Mouse (Mus musculus) CH12.LX (cell line): ENCODE measurements at regions not wholly inside any gene's neighbourhood (a gene's known extent, or its start where the extent isn't known, plus 50 kb on each side); places are given as distances from the start of the nearest gene placed in this dataset.

Experiments
- DNase-seq: peaks from one replicate; pipeline ENCODE4 v3.0.0-alpha.2; 2013; ENCODE audit errors: extremely low read depth
- H3K27ac ChIP-seq: 2 replicates; pipeline ENCODE4 v1.5.1; 2012; ENCODE audit warnings: low read depth, mild to moderate bottlenecking, control low read depth, moderate library complexity; ENCODE audit not compliant: insufficient read depth
- H3K27me3 ChIP-seq: replicated peaks from 2 replicates; pipeline ENCODE3; 2012; ENCODE audit warnings: inconsistent platforms
- H3K36me3 ChIP-seq, 2 experiments: replicated peaks in 1 of 2; 2 replicates each; pipeline versions ENCODE3 to v1.6.1; 2012; ENCODE audit warnings: inconsistent platforms in 1 of 2, low read length in 1 of 2, mild to moderate bottlenecking in 1 of 2, mixed read lengths in 1 of 2, moderate library complexity in 1 of 2; ENCODE audit not compliant: control insufficient read depth in 1 of 2, insufficient read depth in 1 of 2
- H3K4me1 ChIP-seq, 2 experiments: 2 replicates each; pipeline ENCODE4 v1.6.1; 2012; ENCODE audit warnings: inconsistent platforms in 1 of 2, moderate library complexity in 1 of 2; ENCODE audit not compliant: insufficient read depth in 2 of 2, control insufficient read depth in 1 of 2
- H3K4me2 ChIP-seq: 2 replicates; pipeline ENCODE4 v1.6.1; 2012; ENCODE audit warnings: low read depth, mild to moderate bottlenecking, control low read depth; ENCODE audit not compliant: poor library complexity, insufficient read depth, severe bottlenecking
- H3K4me3 ChIP-seq, 3 experiments: fragments of 150-350 bp in 1 of 3; sonication (generic) in 1 of 3; replicated peaks in 1 of 3; 2 replicates each; pipeline versions ENCODE3 to v1.5.1; 2011 to 2012; ENCODE audit warnings: low read depth in 2 of 3, low read length in 2 of 3, mild to moderate bottlenecking in 2 of 3, moderate library complexity in 2 of 3, control low read depth in 1 of 3, improper control_type of control experiment in 1 of 3, inconsistent platforms in 1 of 3, mixed read lengths in 1 of 3; ENCODE audit not compliant: poor library complexity in 1 of 3
- H3K79me2 ChIP-seq: replicated peaks from 2 replicates; pipeline ENCODE4 v1.6.1; 2012; ENCODE audit warnings: mild to moderate bottlenecking, moderate library complexity; ENCODE audit not compliant: control insufficient read depth, poor library complexity, insufficient read depth, severe bottlenecking; ENCODE audit errors: extremely low read depth
- H3K9ac ChIP-seq: 2 replicates; pipeline ENCODE4 v1.6.1; 2012; ENCODE audit warnings: low read depth, mild to moderate bottlenecking, control low read depth, moderate library complexity; ENCODE audit not compliant: insufficient read depth
- H3K9me3 ChIP-seq: replicated peaks from 2 replicates; pipeline ENCODE3; 2012; ENCODE audit warnings: low read length, inconsistent platforms, mixed read lengths
- CHD1 ChIP-seq: IDR thresholded peaks from 2 replicates; pipeline ENCODE4 v1.6.1; 2012; ENCODE audit warnings: low read depth, low read length, improper control_type of control experiment, inconsistent platforms
- CHD2 ChIP-seq: IDR thresholded peaks from 2 replicates; pipeline ENCODE4 v1.6.1; 2011; ENCODE audit warnings: low read length, improper control_type of control experiment
- EP300 ChIP-seq: IDR thresholded peaks from 2 replicates; pipeline ENCODE4 v1.6.1; 2011; ENCODE audit warnings: low read length, improper control_type of control experiment
- ETS1 ChIP-seq: conservative IDR thresholded peaks from 2 replicates; pipeline ENCODE4 v1.6.1; 2012; ENCODE audit warnings: low read depth, mild to moderate bottlenecking, inconsistent platforms, low read length, improper control_type of control experiment, moderate library complexity
- GABPA ChIP-seq: IDR thresholded peaks from 2 replicates; pipeline ENCODE4 v1.6.1; 2012; ENCODE audit warnings: low read depth, low read length, improper control_type of control experiment, inconsistent platforms; ENCODE audit not compliant: insufficient replicate concordance
- HCFC1 ChIP-seq: IDR thresholded peaks from 2 replicates; pipeline ENCODE4 v1.6.1; 2012; ENCODE audit warnings: low read depth, mild to moderate bottlenecking, inconsistent platforms, low read length, improper control_type of control experiment
- JUN ChIP-seq: IDR thresholded peaks from 2 replicates; pipeline ENCODE4 v1.6.1; 2011; ENCODE audit warnings: low read depth, mild to moderate bottlenecking, low read length, improper control_type of control experiment, moderate library complexity; ENCODE audit not compliant: insufficient read depth
- JUND ChIP-seq: conservative IDR thresholded peaks from 2 replicates; pipeline ENCODE4 v1.6.1; 2011; ENCODE audit warnings: low read depth, low read length, improper control_type of control experiment
- MYC ChIP-seq: IDR thresholded peaks from 2 replicates; pipeline ENCODE4 v1.6.1; 2011; ENCODE audit warnings: low read depth, mild to moderate bottlenecking, improper control_type of control experiment, low read length
- NRF1 ChIP-seq: IDR thresholded peaks from 2 replicates; pipeline ENCODE4 v1.6.1; 2014; ENCODE audit warnings: low read depth, mild to moderate bottlenecking, inconsistent platforms, low read length, improper control_type of control experiment, moderate library complexity
- POLR2A ChIP-seq: IDR thresholded peaks from 2 replicates; pipeline ENCODE4 v1.6.1; 2011; ENCODE audit warnings: low read depth, mild to moderate bottlenecking, improper control_type of control experiment, low read length
- POLR2AphosphoS2 ChIP-seq: IDR thresholded peaks from 2 replicates; pipeline ENCODE4 v1.6.1; 2011; ENCODE audit warnings: low read depth, low read length, improper control_type of control experiment
- RAD21 ChIP-seq: IDR thresholded peaks from 2 replicates; pipeline ENCODE4 v1.6.1; 2011; ENCODE audit warnings: low read depth, mild to moderate bottlenecking, low read length, improper control_type of control experiment, moderate library complexity
- RCOR1 ChIP-seq: conservative IDR thresholded peaks from 2 replicates; pipeline ENCODE4 v1.6.1; 2012; ENCODE audit warnings: low read depth, mild to moderate bottlenecking, inconsistent platforms, low read length, improper control_type of control experiment
- SIN3A ChIP-seq: IDR thresholded peaks from 2 replicates; pipeline ENCODE4 v1.6.1; 2012; ENCODE audit warnings: low read length, improper control_type of control experiment, inconsistent platforms
- SMC3 ChIP-seq: IDR thresholded peaks from 2 replicates; pipeline ENCODE4 v1.6.1; 2011; ENCODE audit warnings: low read depth, low read length, improper control_type of control experiment
- UBTF ChIP-seq: IDR thresholded peaks from 2 replicates; pipeline ENCODE4 v1.6.1; 2012; ENCODE audit warnings: low read depth, mild to moderate bottlenecking, inconsistent platforms, low read length, improper control_type of control experiment, moderate library complexity
- ZNF384 ChIP-seq: IDR thresholded peaks from 2 replicates; pipeline ENCODE4 v1.6.1; 2012; ENCODE audit warnings: low read depth, low read length, improper control_type of control experiment, inconsistent platforms
- dilution Hi-C: fragments of 300-500 bp; cut with MboI; formaldehyde crosslinking; loops from 2 replicates; pipeline ENCODE4 v1.14.3; 2020; ENCODE audit warnings: low sequenced_read_pairs; ENCODE audit not compliant: extremely low pct_unique_long_range_greater_than_20kb, extremely low pct_ligation_motif_present
- in situ Hi-C: fragments of 300-500 bp; cut with MboI; formaldehyde crosslinking; loops from 3 replicates; pipeline ENCODE4 v1.14.3; 2019; ENCODE audit warnings: low sequenced_read_pairs, low pct_ligation_motif_present, low pct_unique_long_range_greater_than_20kb, mixed read lengths

GRCm38 (mm10) chr9:61615556-61615955 is 243.4 kb downstream of the Tle3 start:
- no peak for DNase-seq
- no peak for TF ChIP-seq RAD21
- no peak for TF ChIP-seq SIN3A
- TF ChIP-seq POLR2A = no peak
- Histone ChIP-seq H3K4me1 (peaks cover 13 to 26% of the 10 kb centered on the region in 2 experiments; a peak in 3 of 4 replicates), H3K36me3 (no peaks in the 10 kb centered on the region), H3K27ac (no peak overlapping the region), H3K9me3 (no peaks in the 10 kb centered on the region), H3K4me2 (no peak overlapping the region), H3K9ac (no peak overlapping the region), H3K79me2 (no peaks in the 10 kb centered on the region), H3K27me3 (peaks cover 3% of the 10 kb centered on the region), H3K4me3 (no peak overlapping the region)
- in situ Hi-C loops = no loop called here
- dilution Hi-C loops = no loop called here

DNA sequence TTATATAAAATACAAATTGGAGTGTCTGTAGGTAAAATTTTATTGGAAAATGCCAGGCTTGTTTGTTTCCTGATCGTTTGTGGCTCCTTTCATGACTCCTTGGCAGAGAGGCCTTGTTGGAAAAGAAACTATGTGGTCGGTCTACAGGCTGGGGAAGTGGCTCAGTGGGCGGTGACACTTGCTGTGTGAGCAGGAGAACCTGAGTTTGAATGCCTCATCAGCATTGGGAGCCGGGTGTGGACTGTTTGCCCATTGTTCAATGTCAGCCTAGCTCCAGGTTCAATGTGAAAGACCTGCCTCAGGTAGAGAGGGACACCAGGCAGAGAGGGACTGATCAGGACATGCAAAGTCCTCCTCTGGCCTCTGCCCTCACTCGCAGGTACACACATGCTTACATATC is 235.4 kb downstream of the Tle3 start:
- H3K9me3 ChIP-seq = no peaks in the 10 kb centered on the region
- H3K4me3 ChIP-seq = no peak overlapping the region
- peaks cover 5% of the 10 kb centered on the region for H3K27me3 ChIP-seq
- H3K9ac ChIP-seq = no peak overlapping the region
- TF ChIP-seq JUN (no peak), CHD2 (no peak), HCFC1 (no peak), EP300 (no peak), MYC (no peak), ZNF384 (no peak), RAD21 (no peak), RCOR1 (no peak), NRF1 (no peak), GABPA (no peak), CHD1 (no peak), SIN3A (no peak), POLR2AphosphoS2 (no peak), SMC3 (no peak), JUND (no peak), ETS1 (no peak), UBTF (no peak)
- H3K4me1 ChIP-seq = peaks cover 4 to 5% of the 10 kb centered on the region in 2 experiments; a peak in 3 of 4 replicates
- DNase-seq = no peak
- H3K27ac ChIP-seq = no peak overlapping the region
- no peak overlapping the region for H3K4me2 ChIP-seq
- no peaks in the 10 kb centered on the region for H3K36me3 ChIP-seq
- in situ Hi-C loops = no loop called here
- dilution Hi-C loops = no loop called here
- H3K79me2 ChIP-seq = no peaks in the 10 kb centered on the region
